Mouse (Mus musculus) stomach, postnatal 0 days (tissue): ENCODE data around the gene Fbxl17. TPM values are rescaled to one million over a fixed set of nuclear protein-coding genes. Genes with fewer than 3 reads are reported as not detected.

Experiments used
- ATAC-seq: fragments of 200-750 bp; cut with Nextera tagmentation; 2 replicates; pipeline ENCODE4 v1.8.0; 2017; ENCODE audit not compliant: low FRiP score, low TSS enrichment
- DNase-seq: peaks from one replicate; pipeline ENCODE4 v3.0.0-alpha.2; 2016; ENCODE audit warnings: low spot score
- H3K27ac ChIP-seq: fragments of 300-500 bp; sonication (generic); replicated peaks from 2 replicates; pipeline ENCODE4 v1.5.1; 2014; ENCODE audit warnings: mild to moderate bottlenecking, control low read depth
- H3K27me3 ChIP-seq: fragments of 300-500 bp; sonication (generic); 2 replicates; pipeline ENCODE4 v1.6.1; 2014; ENCODE audit warnings: low read length; ENCODE audit not compliant: control insufficient read depth, insufficient read depth
- H3K36me3 ChIP-seq: fragments of 300-500 bp; sonication (generic); 2 replicates; pipeline ENCODE4 v1.6.1; 2014; ENCODE audit warnings: low read length, mixed read lengths; ENCODE audit not compliant: control insufficient read depth, insufficient read depth
- H3K4me1 ChIP-seq: fragments of 300-500 bp; sonication (generic); replicated peaks from 2 replicates; pipeline ENCODE4 v1.6.1; 2014; ENCODE audit warnings: antibody characterized with exemption; ENCODE audit not compliant: control insufficient read depth, insufficient read depth
- H3K4me2 ChIP-seq: fragments of 300-500 bp; sonication (generic); replicated peaks from 2 replicates; pipeline ENCODE4 v1.6.1; 2014; ENCODE audit warnings: low read depth, mild to moderate bottlenecking, control low read depth, moderate library complexity
- H3K4me3 ChIP-seq: fragments of 300-500 bp; sonication (generic); 2 replicates; pipeline ENCODE4 v1.5.1; 2014; ENCODE audit warnings: low read depth, low read length, control low read depth
- H3K9ac ChIP-seq: fragments of 300-500 bp; sonication (generic); 2 replicates; pipeline ENCODE4 v1.6.1; 2014; ENCODE audit warnings: mild to moderate bottlenecking, low read length, control low read depth, mixed read lengths
- H3K9me3 ChIP-seq: fragments of 300-500 bp; sonication (generic); 2 replicates; pipeline ENCODE4 v1.6.1; 2016; ENCODE audit warnings: low read length; ENCODE audit not compliant: control insufficient read depth
- CTCF ChIP-seq: IDR thresholded peaks from 2 replicates; pipeline ENCODE4 v1.5.1; 2016; ENCODE audit warnings: antibody characterized with exemption, low read depth, mild to moderate bottlenecking, moderate library complexity
- EP300 ChIP-seq: optimal IDR thresholded peaks from 2 replicates; pipeline ENCODE3; 2016; ENCODE audit warnings: antibody characterized with exemption
- WGBS: fragments of 180-500 bp; shearing (Covaris S2); extraction: QIAGEN DNeasy Blood & Tissue Kit; methylation state at CpG from one replicate; pipeline ENCODE4 v1.1.7; 2014; 5-methylcytosine and 5-hydroxymethylcytosine counted together
- polyA plus RNA-seq: library from polyadenylated mRNA; unstranded; fragments of >200 nt; fragmentation: Nextera tagmentation; extraction: Ambion mirVana; gene quantifications from 2 replicates; pipeline ENCODE4 v1.2.1, GENCODE M21; 2015

The Fbxl17 gene
- polyA plus RNA-seq, 1 experiment from 2014 or later, result 3.6 TPM

- no peaks in the 10 kb centered on the region for H3K36me3 ChIP-seq
- TF ChIP-seq CTCF (no peak), EP300 (no peak)
- no peaks in the 10 kb centered on the region for H3K9me3 ChIP-seq
- H3K27ac ChIP-seq, result no peak overlapping the region
- no peak overlapping the region for H3K4me2 ChIP-seq
- no peaks in the 10 kb centered on the region for H3K27me3 ChIP-seq
- H3K4me3 ChIP-seq, result no peak overlapping the region
- DNase-seq (peak; percentile 25), ATAC-seq (no peak)
- no peak overlapping the region for H3K9ac ChIP-seq
- no peaks in the 10 kb centered on the region for H3K4me1 ChIP-seq
- WGBS, result 38% methylated on average over 11 of the region's 11 CpGs
Measured at GRCm38 (mm10) chr17:63285265-63285939, 214.4 kb downstream of the Fbxl17 start.

- no peaks in the 10 kb centered on the region for H3K4me1 ChIP-seq
- 77% methylated on average over 4 of the region's 4 CpGs for WGBS
- TF ChIP-seq CTCF (no peak), EP300 (no peak)
- ATAC-seq (no peak), DNase-seq (no peak)
- H3K4me3 ChIP-seq, result no peak overlapping the region
- no peak overlapping the region for H3K9ac ChIP-seq
- H3K36me3 ChIP-seq, result no peaks in the 10 kb centered on the region
- H3K27ac ChIP-seq, result no peak overlapping the region
- H3K4me2 ChIP-seq, result no peak overlapping the region
- no peaks in the 10 kb centered on the region for H3K9me3 ChIP-seq
- H3K27me3 ChIP-seq, result no peaks in the 10 kb centered on the region
Measured at GRCm38 (mm10) chr17:63284074-63284473, 215.7 kb downstream of the Fbxl17 start.

- Histone ChIP-seq H3K27me3 (no peaks in the 10 kb centered on the region), H3K27ac (no peak overlapping the region), H3K4me3 (no peak overlapping the region), H3K9ac (no peak overlapping the region), H3K9me3 (no peaks in the 10 kb centered on the region), H3K36me3 (no peaks in the 10 kb centered on the region), H3K4me2 (no peak overlapping the region), H3K4me1 (no peaks in the 10 kb centered on the region)
- TF ChIP-seq CTCF (no peak), EP300 (no peak)
- WGBS, result 43% methylated on average over 5 of the region's 5 CpGs
- DNase-seq, result no peak
- ATAC-seq, result no peak
Measured at GRCm38 (mm10) chr17:63282004-63282403, 217.8 kb downstream of the Fbxl17 start.

GRCm38 (mm10) chr17:63280990-63281389 is 218.8 kb downstream of the Fbxl17 start:
- DNase-seq, result no peak
- no peak overlapping the region for H3K4me3 ChIP-seq
- no peak overlapping the region for H3K9ac ChIP-seq
- H3K4me2 ChIP-seq, result no peak overlapping the region
- 72% methylated on average over 2 of the region's 2 CpGs for WGBS
- no peak overlapping the region for H3K27ac ChIP-seq
- H3K4me1 ChIP-seq, result no peaks in the 10 kb centered on the region
- H3K36me3 ChIP-seq, result no peaks in the 10 kb centered on the region
- no peaks in the 10 kb centered on the region for H3K27me3 ChIP-seq
- TF ChIP-seq EP300 (no peak), CTCF (no peak)
- ATAC-seq, result no peak
- H3K9me3 ChIP-seq, result no peaks in the 10 kb centered on the region

GRCm38 (mm10) chr17:63279144-63279543 is 220.7 kb downstream of the Fbxl17 start:
- H3K4me3 ChIP-seq, result no peak overlapping the region
- ATAC-seq (no peak), DNase-seq (no peak)
- 65% methylated on average over 4 of the region's 4 CpGs for WGBS
- H3K36me3 ChIP-seq, result no peaks in the 10 kb centered on the region
- no peaks in the 10 kb centered on the region for H3K27me3 ChIP-seq
- no peaks in the 10 kb centered on the region for H3K9me3 ChIP-seq
- no peak overlapping the region for H3K9ac ChIP-seq
- no peaks in the 10 kb centered on the region for H3K4me1 ChIP-seq
- TF ChIP-seq EP300, result no peak
- no peak for TF ChIP-seq CTCF
- no peak overlapping the region for H3K4me2 ChIP-seq
- no peak overlapping the region for H3K27ac ChIP-seq

GRCm38 (mm10) chr17:63273353-63273752 is 226.5 kb downstream of the Fbxl17 start:
- Histone ChIP-seq H3K4me2 (no peak overlapping the region), H3K27ac (no peak overlapping the region), H3K4me1 (no peaks in the 10 kb centered on the region), H3K9me3 (no peaks in the 10 kb centered on the region), H3K9ac (no peak overlapping the region), H3K27me3 (no peaks in the 10 kb centered on the region), H3K4me3 (no peak overlapping the region), H3K36me3 (no peaks in the 10 kb centered on the region)
- ATAC-seq, result no peak
- no peak for DNase-seq
- no peak for TF ChIP-seq CTCF
- TF ChIP-seq EP300, result no peak
- WGBS, result 94% methylated on average over 2 of the region's 2 CpGs
